Mouse (Mus musculus): ENCODE measurements around the gene Gm45717. TPM values are rescaled to one million over a fixed set of nuclear protein-coding genes. Genes with fewer than 3 reads are reported as not detected.

Gene Gm45717
- polyA plus RNA-seq, 1 experiment from 2014 or later: 0.46 TPM

- no peaks in the 10 kb centered on the region for H3K4me1 ChIP-seq (ENCODE audit: control insufficient read depth, insufficient read depth, low read length)
- no peak overlapping the region for H3K9ac ChIP-seq (ENCODE audit: low read depth, low read length)
- ATAC-seq (replicated peaks; ENCODE audit: insufficient number of reproducible peaks, low FRiP score, low TSS enrichment): no peak
- WGBS (ENCODE audit: insufficient replicate concordance): 65% methylated on average over 3 of the region's 3 CpGs
- no peaks in the 10 kb centered on the region for H3K36me3 ChIP-seq (ENCODE audit: control insufficient read depth, insufficient read depth, low read length)
- 0 out of 2 replicates have a peak, but pooled peaks cover 3% of the 10 kb centered on the region for H3K27me3 ChIP-seq (ENCODE audit: control insufficient read depth, insufficient read depth, low read length)
- no peaks in the 10 kb centered on the region for H3K9me3 ChIP-seq (replicated peaks; ENCODE audit: control insufficient read depth, low read length)
- H3K27ac ChIP-seq (ENCODE audit: low read depth, low read length): no peak overlapping the region
- H3K4me2 ChIP-seq: no peak overlapping the region
- no peak overlapping the region for H3K4me3 ChIP-seq (ENCODE audit: low read depth, low read length)
These were observed 43.4 kb downstream of the Gm45717 start for GRCm38 (mm10) chr7:140912293-140912692.

- peak overlapping the region; percentile 37 for H3K4me3 ChIP-seq (ENCODE audit: low read depth, low read length)
- peak overlapping the region; percentile 75 for H3K4me2 ChIP-seq
- H3K9me3 ChIP-seq (replicated peaks; ENCODE audit: control insufficient read depth, low read length): no peaks in the 10 kb centered on the region
- no peak overlapping the region for H3K27ac ChIP-seq (ENCODE audit: low read depth, low read length)
- WGBS (ENCODE audit: insufficient replicate concordance): under 1% methylated on average over 19 of the region's 19 CpGs
- H3K4me1 ChIP-seq (ENCODE audit: control insufficient read depth, insufficient read depth, low read length): no peaks in the 10 kb centered on the region
- H3K36me3 ChIP-seq (ENCODE audit: control insufficient read depth, insufficient read depth, low read length): no peaks in the 10 kb centered on the region
- peak; percentile 36; the same call in 1 of the 2 replicates for ATAC-seq (replicated peaks; ENCODE audit: insufficient number of reproducible peaks, low FRiP score, low TSS enrichment)
- peak overlapping the region; percentile 30; the same call in 1 of the 2 replicates for H3K9ac ChIP-seq (ENCODE audit: low read depth, low read length)
- H3K27me3 ChIP-seq (ENCODE audit: control insufficient read depth, insufficient read depth, low read length): 0 out of 2 replicates have a peak, but pooled peaks cover 2% of the 10 kb centered on the region
These were observed 47.1 kb downstream of the Gm45717 start for GRCm38 (mm10) chr7:140908634-140909107.

- no peak overlapping the region for H3K9ac ChIP-seq (ENCODE audit: low read depth, low read length)
- no peak overlapping the region for H3K27ac ChIP-seq (ENCODE audit: low read depth, low read length)
- ATAC-seq (replicated peaks; ENCODE audit: insufficient number of reproducible peaks, low FRiP score, low TSS enrichment): no peak
- WGBS (ENCODE audit: insufficient replicate concordance): 49% methylated on average over 7 of the region's 7 CpGs
- H3K4me2 ChIP-seq: no peak overlapping the region; the same call in 1 of the 2 replicates
- no peak overlapping the region for H3K4me3 ChIP-seq (ENCODE audit: low read depth, low read length)
- H3K36me3 ChIP-seq (ENCODE audit: control insufficient read depth, insufficient read depth, low read length): no peaks in the 10 kb centered on the region
- no peaks in the 10 kb centered on the region for H3K9me3 ChIP-seq (replicated peaks; ENCODE audit: control insufficient read depth, low read length)
- H3K27me3 ChIP-seq (ENCODE audit: control insufficient read depth, insufficient read depth, low read length): 0 out of 2 replicates have a peak, but pooled peaks cover 2% of the 10 kb centered on the region
- no peaks in the 10 kb centered on the region for H3K4me1 ChIP-seq (ENCODE audit: control insufficient read depth, insufficient read depth, low read length)
These were observed 47.6 kb downstream of the Gm45717 start for GRCm38 (mm10) chr7:140908181-140908580.

- H3K36me3 ChIP-seq (ENCODE audit: control insufficient read depth, insufficient read depth, low read length): no peaks in the 10 kb centered on the region
- no peak overlapping the region for H3K4me3 ChIP-seq (ENCODE audit: low read depth, low read length)
- WGBS (ENCODE audit: insufficient replicate concordance): 77% methylated on average over 7 of the region's 7 CpGs
- H3K4me2 ChIP-seq: no peak overlapping the region
- ATAC-seq (replicated peaks; ENCODE audit: insufficient number of reproducible peaks, low FRiP score, low TSS enrichment): no peak
- 0 out of 2 replicates have a peak, but pooled peaks cover 2% of the 10 kb centered on the region for H3K27me3 ChIP-seq (ENCODE audit: control insufficient read depth, insufficient read depth, low read length)
- no peak overlapping the region for H3K27ac ChIP-seq (ENCODE audit: low read depth, low read length)
- no peak overlapping the region for H3K9ac ChIP-seq (ENCODE audit: low read depth, low read length)
- no peaks in the 10 kb centered on the region for H3K9me3 ChIP-seq (replicated peaks; ENCODE audit: control insufficient read depth, low read length)
- H3K4me1 ChIP-seq (ENCODE audit: control insufficient read depth, insufficient read depth, low read length): no peaks in the 10 kb centered on the region
These were observed 48.0 kb downstream of the Gm45717 start for GRCm38 (mm10) chr7:140907697-140908096.

- no peak overlapping the region for H3K4me3 ChIP-seq (ENCODE audit: low read depth, low read length)
- no peak for ATAC-seq (replicated peaks; ENCODE audit: insufficient number of reproducible peaks, low FRiP score, low TSS enrichment)
- H3K9me3 ChIP-seq (replicated peaks; ENCODE audit: control insufficient read depth, low read length): no peaks in the 10 kb centered on the region
- H3K9ac ChIP-seq (ENCODE audit: low read depth, low read length): no peak overlapping the region
- no peaks in the 10 kb centered on the region for H3K27me3 ChIP-seq (ENCODE audit: control insufficient read depth, insufficient read depth, low read length)
- H3K4me1 ChIP-seq (ENCODE audit: control insufficient read depth, insufficient read depth, low read length): no peaks in the 10 kb centered on the region
- H3K4me2 ChIP-seq: no peak overlapping the region
- no peak overlapping the region for H3K27ac ChIP-seq (ENCODE audit: low read depth, low read length)
- whole genome bisulfite sequencing (ENCODE audit: insufficient replicate concordance): 76% methylated on average over 13 of the region's 13 CpGs
- no peaks in the 10 kb centered on the region for H3K36me3 ChIP-seq (ENCODE audit: control insufficient read depth, insufficient read depth, low read length)
These were observed 48.6 kb downstream of the Gm45717 start for GRCm38 (mm10) chr7:140907131-140907530.

- no peak overlapping the region for H3K4me2 ChIP-seq
- WGBS (ENCODE audit: insufficient replicate concordance): 49% methylated on average over 2 of the region's 2 CpGs
- H3K9ac ChIP-seq (ENCODE audit: low read depth, low read length): no peak overlapping the region
- H3K4me3 ChIP-seq (ENCODE audit: low read depth, low read length): no peak overlapping the region
- H3K27me3 ChIP-seq (ENCODE audit: control insufficient read depth, insufficient read depth, low read length): no peaks in the 10 kb centered on the region
- ATAC-seq (replicated peaks; ENCODE audit: insufficient number of reproducible peaks, low FRiP score, low TSS enrichment): no peak
- H3K4me1 ChIP-seq (ENCODE audit: control insufficient read depth, insufficient read depth, low read length): peaks cover 4% of the 10 kb centered on the region; the same call in 1 of the 2 replicates
- H3K36me3 ChIP-seq (ENCODE audit: control insufficient read depth, insufficient read depth, low read length): no peaks in the 10 kb centered on the region
- H3K9me3 ChIP-seq (replicated peaks; ENCODE audit: control insufficient read depth, low read length): no peaks in the 10 kb centered on the region
- no peak overlapping the region for H3K27ac ChIP-seq (ENCODE audit: low read depth, low read length)
These were observed 50.1 kb downstream of the Gm45717 start for GRCm38 (mm10) chr7:140905642-140906081.

GRCm38 (mm10) chr7:140903212-140903611 is 52.5 kb downstream of the Gm45717 start:
- Histone ChIP-seq H3K9me3 (replicated peaks; ENCODE audit: control insufficient read depth, low read length) (no peaks in the 10 kb centered on the region), H3K4me1 (ENCODE audit: control insufficient read depth, insufficient read depth, low read length) (peaks cover 7% of the 10 kb centered on the region; the same call in 1 of the 2 replicates), H3K4me2 (no peak overlapping the region), H3K4me3 (ENCODE audit: low read depth, low read length) (no peak overlapping the region), H3K27me3 (ENCODE audit: control insufficient read depth, insufficient read depth, low read length) (no peaks in the 10 kb centered on the region), H3K36me3 (ENCODE audit: control insufficient read depth, insufficient read depth, low read length) (peaks cover 3% of the 10 kb centered on the region; the same call in 1 of the 2 replicates), H3K27ac (ENCODE audit: low read depth, low read length) (no peak overlapping the region), H3K9ac (ENCODE audit: low read depth, low read length) (no peak overlapping the region)
- WGBS (ENCODE audit: insufficient replicate concordance): 27% methylated on average over 13 of the region's 13 CpGs
- no peak for ATAC-seq (replicated peaks; ENCODE audit: insufficient number of reproducible peaks, low FRiP score, low TSS enrichment)

GRCm38 (mm10) chr7:140902036-140902875 is 53.5 kb downstream of the Gm45717 start:
- H3K9me3 ChIP-seq (replicated peaks; ENCODE audit: control insufficient read depth, low read length): no peaks in the 10 kb centered on the region
- ATAC-seq (replicated peaks; ENCODE audit: insufficient number of reproducible peaks, low FRiP score, low TSS enrichment): no peak
- H3K4me3 ChIP-seq (ENCODE audit: low read depth, low read length): no peak overlapping the region
- no peaks in the 10 kb centered on the region for H3K27me3 ChIP-seq (ENCODE audit: control insufficient read depth, insufficient read depth, low read length)
- H3K4me2 ChIP-seq: no peak overlapping the region
- H3K9ac ChIP-seq (ENCODE audit: low read depth, low read length): no peak overlapping the region
- H3K36me3 ChIP-seq (ENCODE audit: control insufficient read depth, insufficient read depth, low read length): peaks cover 12% of the 10 kb centered on the region
- H3K4me1 ChIP-seq (ENCODE audit: control insufficient read depth, insufficient read depth, low read length): peaks cover 7% of the 10 kb centered on the region; the same call in 1 of the 2 replicates
- 77% methylated on average over 15 of the region's 15 CpGs for WGBS (ENCODE audit: insufficient replicate concordance)
- no peak overlapping the region for H3K27ac ChIP-seq (ENCODE audit: low read depth, low read length)

Measured in heart, embryonic 11.5 days (tissue).